Mouse (Mus musculus): ENCODE measurements at regions not wholly inside any gene's neighbourhood (a gene's known extent, or its start where the extent isn't known, plus 50 kb on each side); places are given as distances from the start of the nearest gene placed in this dataset.
"Not testable (repeated sequence)": the region's sequence is repeated elsewhere in the genome, so short reads cannot be mapped to it uniquely, and the experiment has no call there.

- DNase-seq (ENCODE audit: low read depth), result no peak
Measured at GRCm38 (mm10) chr1:80969927-80970326, 106.8 kb upstream of the Nyap2 start.

- DNase-seq (ENCODE audit: low read depth), result no peak
Measured at GRCm38 (mm10) chr1:80969194-80969593, 107.6 kb upstream of the Nyap2 start.

GRCm38 (mm10) chr1:80965792-80966191, 111.0 kb upstream of the Nyap2 start:
- DNase-seq (ENCODE audit: low read depth), result no peak

GRCm38 (mm10) chr1:80964376-80964775, 112.4 kb upstream of the Nyap2 start:
- DNase-seq (ENCODE audit: low read depth), result no peak

- no peak for DNase-seq (ENCODE audit: low read depth)
Measured at GRCm38 (mm10) chr1:80963838-80964237, 112.9 kb upstream of the Nyap2 start.

GRCm38 (mm10) chr1:80950406-80950805, 126.3 kb upstream of the Nyap2 start:
- no peak for DNase-seq (ENCODE audit: low read depth)

GRCm38 (mm10) chr1:80946049-80946448, 130.7 kb upstream of the Nyap2 start:
- DNase-seq (ENCODE audit: low read depth), result not testable (repeated sequence)

GRCm38 (mm10) chr1:80939372-80939771, 137.4 kb upstream of the Nyap2 start:
- DNase-seq (ENCODE audit: low read depth), result no peak

- DNase-seq (ENCODE audit: low read depth), result no peak
Measured at GRCm38 (mm10) chr1:80899281-80899680, 141.0 kb upstream of the Dock10 start.

- DNase-seq (ENCODE audit: low read depth), result peak; percentile 26
Measured at GRCm38 (mm10) chr1:80874140-80874849, 116.0 kb upstream of the Dock10 start.

- DNase-seq (ENCODE audit: low read depth), result peak; percentile 15
Measured at GRCm38 (mm10) chr1:80873596-80873995, 115.3 kb upstream of the Dock10 start.

- no peak for DNase-seq (ENCODE audit: low read depth)
Measured at GRCm38 (mm10) chr1:80868805-80869204, 110.5 kb upstream of the Dock10 start.

GRCm38 (mm10) chr1:80856981-80857380, 98.7 kb upstream of the Dock10 start:
- no peak for DNase-seq (ENCODE audit: low read depth)

- peak; percentile 5 for DNase-seq (ENCODE audit: low read depth)
Measured at GRCm38 (mm10) chr1:80854945-80855656, 96.8 kb upstream of the Dock10 start.

GRCm38 (mm10) chr1:80854289-80854701, 96.0 kb upstream of the Dock10 start:
- no peak for DNase-seq (ENCODE audit: low read depth)

GRCm38 (mm10) chr1:80852761-80853160, 94.4 kb upstream of the Dock10 start:
- no peak for DNase-seq (ENCODE audit: low read depth)

GRCm38 (mm10) chr1:80830196-80830794, 72.0 kb upstream of the Dock10 start:
- peak; percentile 34 for DNase-seq (ENCODE audit: low read depth)

- no peak for DNase-seq (ENCODE audit: low read depth)
Measured at GRCm38 (mm10) chr1:80826383-80826782, 68.1 kb upstream of the Dock10 start.

- DNase-seq (ENCODE audit: low read depth), result no peak
Measured at GRCm38 (mm10) chr1:80823953-80824352, 65.6 kb upstream of the Dock10 start.

GRCm38 (mm10) chr1:80822185-80822584, 63.9 kb upstream of the Dock10 start:
- no peak for DNase-seq (ENCODE audit: low read depth)

GRCm38 (mm10) chr1:80812906-80813305, 54.6 kb upstream of the Dock10 start:
- no peak for DNase-seq (ENCODE audit: low read depth)
